Mouse (Mus musculus): ENCODE measurements at regions not wholly inside any gene's neighbourhood (a gene's known extent, or its start where the extent isn't known, plus 50 kb on each side); places are given as distances from the start of the nearest gene placed in this dataset.

- no peak for DNase-seq (ENCODE audit: low spot score in 2 of 2)
Measured at GRCm38 (mm10) chr6:107629376-107629775, 99.8 kb downstream of the Lrrn1 start.

- DNase-seq (ENCODE audit: low spot score in 2 of 2), result peak in 1 of 2 experiments; percentile 5
Measured at GRCm38 (mm10) chr6:107645751-107646150, 116.2 kb downstream of the Lrrn1 start.

GRCm38 (mm10) chr6:107653840-107654523 is 124.4 kb downstream of the Lrrn1 start:
- DNase-seq (ENCODE audit: low spot score in 2 of 2), result no peak

GRCm38 (mm10) chr6:107657805-107658204 is 128.2 kb downstream of the Lrrn1 start:
- peak; percentile 7 to 14 for DNase-seq (ENCODE audit: low spot score in 2 of 2)

GRCm38 (mm10) chr6:107661009-107661764 is 131.6 kb downstream of the Lrrn1 start:
- no peak for DNase-seq (ENCODE audit: low spot score in 2 of 2)

- DNase-seq (ENCODE audit: low spot score in 2 of 2), result no peak
Measured at GRCm38 (mm10) chr6:107699298-107699697, 169.7 kb downstream of the Lrrn1 start.

GRCm38 (mm10) chr6:107708185-107708584 is 178.6 kb downstream of the Lrrn1 start:
- DNase-seq (ENCODE audit: low spot score in 2 of 2), result no peak

GRCm38 (mm10) chr6:107708608-107709007 is 179.0 kb downstream of the Lrrn1 start:
- no peak for DNase-seq (ENCODE audit: low spot score in 2 of 2)

GRCm38 (mm10) chr6:107710360-107710759 is 180.8 kb downstream of the Lrrn1 start:
- DNase-seq (ENCODE audit: low spot score in 2 of 2), result no peak

GRCm38 (mm10) chr6:107711181-107712087 is 181.9 kb downstream of the Lrrn1 start:
- DNase-seq (ENCODE audit: low spot score in 2 of 2), result no peak

- no peak for DNase-seq (ENCODE audit: low spot score in 2 of 2)
Measured at GRCm38 (mm10) chr6:107713051-107713450, 183.5 kb downstream of the Lrrn1 start.

- no peak for DNase-seq (ENCODE audit: low spot score in 2 of 2)
Measured at GRCm38 (mm10) chr6:107717194-107717593, 187.6 kb downstream of the Lrrn1 start.

- DNase-seq (ENCODE audit: low spot score in 2 of 2), result no peak
Measured at GRCm38 (mm10) chr6:107730294-107730693, 200.7 kb downstream of the Lrrn1 start.

GRCm38 (mm10) chr6:107734773-107735172 is 205.2 kb downstream of the Lrrn1 start:
- peak in 1 of 2 experiments; percentile 34 for DNase-seq (ENCODE audit: low spot score in 2 of 2)

GRCm38 (mm10) chr6:107749111-107749736 is 219.7 kb downstream of the Lrrn1 start:
- DNase-seq (ENCODE audit: low spot score in 2 of 2), result no peak

GRCm38 (mm10) chr6:107749794-107750193 is 220.2 kb downstream of the Lrrn1 start:
- DNase-seq (ENCODE audit: low spot score in 2 of 2), result no peak

- DNase-seq (ENCODE audit: low spot score in 2 of 2), result no peak
Measured at GRCm38 (mm10) chr6:107752156-107752555, 222.6 kb downstream of the Lrrn1 start.

- no peak for DNase-seq (ENCODE audit: low spot score in 2 of 2)
Measured at GRCm38 (mm10) chr6:107755158-107755557, 225.6 kb downstream of the Lrrn1 start.

- no peak for DNase-seq (ENCODE audit: low spot score in 2 of 2)
Measured at GRCm38 (mm10) chr6:107770834-107771470, 241.4 kb downstream of the Lrrn1 start.

- no peak for DNase-seq (ENCODE audit: low spot score in 2 of 2)
Measured at GRCm38 (mm10) chr6:107784998-107785397, 255.4 kb downstream of the Lrrn1 start.

- DNase-seq (ENCODE audit: low spot score in 2 of 2), result no peak
Measured at GRCm38 (mm10) chr6:107788224-107788893, 258.8 kb downstream of the Lrrn1 start.
